Mouse (Mus musculus): ENCODE measurements at regions not wholly inside any gene's neighbourhood (a gene's known extent, or its start where the extent isn't known, plus 50 kb on each side); places are given as distances from the start of the nearest gene placed in this dataset.
A peak's percentile ranks its signal among the peaks of the same experiment; 100 is the strongest.

GRCm38 (mm10) chr2:56963937-56964695, 159.7 kb downstream of the Nr4a2 start:
- DNase-seq (no peak), ATAC-seq (no peak)
- H3K9me3 ChIP-seq (ENCODE audit: low read length) = no peaks in the 10 kb centered on the region
- H3K27ac ChIP-seq (ENCODE audit: low read depth, low read length) = no peak overlapping the region
- no peak overlapping the region for H3K4me3 ChIP-seq (ENCODE audit: low read depth, low read length)
- H3K4me1 ChIP-seq (ENCODE audit: insufficient read depth) = no peaks in the 10 kb centered on the region
- H3K36me3 ChIP-seq (ENCODE audit: insufficient read depth) = no peaks in the 10 kb centered on the region
- H3K9ac ChIP-seq = no peak overlapping the region
- 92% methylated on average over 3 of the region's 3 CpGs for WGBS
- no peaks in the 10 kb centered on the region for H3K27me3 ChIP-seq (ENCODE audit: insufficient read depth, low read length)
- H3K4me2 ChIP-seq (ENCODE audit: low read depth) = no peak overlapping the region
- TF ChIP-seq CTCF (IDR thresholded peaks at IDR 0.05; ENCODE audit: low read depth) = no peak

- Histone ChIP-seq H3K27ac (ENCODE audit: low read depth, low read length) (no peak overlapping the region), H3K27me3 (ENCODE audit: insufficient read depth, low read length) (no peaks in the 10 kb centered on the region), H3K9ac (no peak overlapping the region), H3K4me2 (ENCODE audit: low read depth) (no peak overlapping the region), H3K9me3 (ENCODE audit: low read length) (no peaks in the 10 kb centered on the region), H3K4me1 (ENCODE audit: insufficient read depth) (no peaks in the 10 kb centered on the region), H3K36me3 (ENCODE audit: insufficient read depth) (no peaks in the 10 kb centered on the region), H3K4me3 (ENCODE audit: low read depth, low read length) (no peak overlapping the region)
- no peak for ATAC-seq
- 16% methylated on average over 4 of the region's 4 CpGs for WGBS
- no peak for TF ChIP-seq CTCF (IDR thresholded peaks at IDR 0.05; ENCODE audit: low read depth)
- DNase-seq = peak; percentile 5
These were observed 164.1 kb downstream of the Nr4a2 start for GRCm38 (mm10) chr2:56959695-56960094.

- no peaks in the 10 kb centered on the region for H3K4me1 ChIP-seq (ENCODE audit: insufficient read depth)
- no peak overlapping the region for H3K4me3 ChIP-seq (ENCODE audit: low read depth, low read length)
- DNase-seq (no peak), ATAC-seq (peak; percentile 59)
- H3K4me2 ChIP-seq (ENCODE audit: low read depth) = no peak overlapping the region
- TF ChIP-seq CTCF (IDR thresholded peaks at IDR 0.05; ENCODE audit: low read depth) = no peak
- no peak overlapping the region for H3K9ac ChIP-seq
- H3K9me3 ChIP-seq (ENCODE audit: low read length) = no peaks in the 10 kb centered on the region
- no peak overlapping the region for H3K27ac ChIP-seq (ENCODE audit: low read depth, low read length)
- H3K36me3 ChIP-seq (ENCODE audit: insufficient read depth) = no peaks in the 10 kb centered on the region
- H3K27me3 ChIP-seq (ENCODE audit: insufficient read depth, low read length) = no peaks in the 10 kb centered on the region
- 48% methylated on average over 8 of the region's 8 CpGs for WGBS
These were observed 170.5 kb downstream of the Nr4a2 start for GRCm38 (mm10) chr2:56953337-56953736.

- H3K27ac ChIP-seq (ENCODE audit: low read depth, low read length) = no peak overlapping the region
- ATAC-seq (no peak), DNase-seq (no peak)
- WGBS = 92% methylated on average over 5 of the region's 5 CpGs
- H3K4me3 ChIP-seq (ENCODE audit: low read depth, low read length) = no peak overlapping the region
- TF ChIP-seq CTCF (IDR thresholded peaks at IDR 0.05; ENCODE audit: low read depth) = no peak
- no peaks in the 10 kb centered on the region for H3K27me3 ChIP-seq (ENCODE audit: insufficient read depth, low read length)
- H3K4me1 ChIP-seq (ENCODE audit: insufficient read depth) = no peaks in the 10 kb centered on the region
- no peaks in the 10 kb centered on the region for H3K9me3 ChIP-seq (ENCODE audit: low read length)
- H3K4me2 ChIP-seq (ENCODE audit: low read depth) = no peak overlapping the region
- H3K36me3 ChIP-seq (ENCODE audit: insufficient read depth) = no peaks in the 10 kb centered on the region
- no peak overlapping the region for H3K9ac ChIP-seq
These were observed 211.3 kb downstream of the Nr4a2 start for GRCm38 (mm10) chr2:56912531-56912930.

GRCm38 (mm10) chr2:56909096-56909865, 214.5 kb downstream of the Nr4a2 start:
- ATAC-seq = no peak
- Histone ChIP-seq H3K9me3 (ENCODE audit: low read length) (no peaks in the 10 kb centered on the region), H3K4me1 (ENCODE audit: insufficient read depth) (no peaks in the 10 kb centered on the region), H3K4me2 (ENCODE audit: low read depth) (no peak overlapping the region), H3K4me3 (ENCODE audit: low read depth, low read length) (no peak overlapping the region), H3K27ac (ENCODE audit: low read depth, low read length) (no peak overlapping the region), H3K36me3 (ENCODE audit: insufficient read depth) (no peaks in the 10 kb centered on the region), H3K27me3 (ENCODE audit: insufficient read depth, low read length) (no peaks in the 10 kb centered on the region), H3K9ac (no peak overlapping the region)
- 86% methylated on average over 2 of the region's 2 CpGs for WGBS
- DNase-seq = no peak
- no peak for TF ChIP-seq CTCF (IDR thresholded peaks at IDR 0.05; ENCODE audit: low read depth)

- H3K9me3 ChIP-seq (ENCODE audit: low read length) = no peaks in the 10 kb centered on the region
- no peak overlapping the region for H3K4me2 ChIP-seq (ENCODE audit: low read depth)
- H3K27ac ChIP-seq (ENCODE audit: low read depth, low read length) = no peak overlapping the region
- H3K4me1 ChIP-seq (ENCODE audit: insufficient read depth) = no peaks in the 10 kb centered on the region
- ATAC-seq (no peak), DNase-seq (no peak)
- no peak overlapping the region for H3K9ac ChIP-seq
- H3K27me3 ChIP-seq (ENCODE audit: insufficient read depth, low read length) = no peaks in the 10 kb centered on the region
- H3K36me3 ChIP-seq (ENCODE audit: insufficient read depth) = no peaks in the 10 kb centered on the region
- no peak for TF ChIP-seq CTCF (IDR thresholded peaks at IDR 0.05; ENCODE audit: low read depth)
- 19% methylated on average over 3 of the region's 3 CpGs for WGBS
- no peak overlapping the region for H3K4me3 ChIP-seq (ENCODE audit: low read depth, low read length)
These were observed 238.6 kb downstream of the Nr4a2 start for GRCm38 (mm10) chr2:56885181-56885580.

- H3K27ac ChIP-seq (ENCODE audit: low read depth, low read length) = no peak overlapping the region
These were observed 263.0 kb downstream of the Nr4a2 start for GRCm38 (mm10) chr2:56860776-56861175.

More at GRCm38 (mm10) chr2:56860776-56861175, 263.0 kb downstream of the Nr4a2 start:
- H3K4me3 ChIP-seq (ENCODE audit: low read depth, low read length) = no peak overlapping the region
- ATAC-seq (no peak), DNase-seq (no peak)
- no peaks in the 10 kb centered on the region for H3K36me3 ChIP-seq (ENCODE audit: insufficient read depth)
- 81% methylated on average over 2 of the region's 2 CpGs for WGBS
- no peak overlapping the region for H3K4me2 ChIP-seq (ENCODE audit: low read depth)
- no peaks in the 10 kb centered on the region for H3K9me3 ChIP-seq (ENCODE audit: low read length)
- no peaks in the 10 kb centered on the region for H3K27me3 ChIP-seq (ENCODE audit: insufficient read depth, low read length)
- no peak overlapping the region for H3K9ac ChIP-seq
- no peaks in the 10 kb centered on the region for H3K4me1 ChIP-seq (ENCODE audit: insufficient read depth)
- no peak for TF ChIP-seq CTCF (IDR thresholded peaks at IDR 0.05; ENCODE audit: low read depth)

Measured in forebrain, postnatal 0 days (tissue).